Mouse (Mus musculus) left cerebral cortex, postnatal 14 days (tissue): ENCODE results near the gene Pced1b. TPM values are rescaled to one million over a fixed set of nuclear protein-coding genes. Genes with fewer than 3 reads are reported as not detected.
"Not testable (repeated sequence)": the region's sequence is repeated elsewhere in the genome, so short reads cannot be mapped to it uniquely, and the experiment has no call there.

ENCODE experiments used
- DNase-seq, 2 experiments: peaks; one replicate each; pipeline ENCODE4 v3.0.0; 2021 to 2022; ENCODE audit warnings: low spot score in 2 of 2, mixed read lengths in 1 of 2
- intact Hi-C: fragments of 180-260 bp; cut with DNase I; formaldehyde crosslinking; loops from one replicate; pipeline ENCODE4 v1.15.1; 2025
- long read RNA-seq, 2 experiments: library from polyadenylated mRNA; stranded (forward); transcript quantifications; one replicate each; pipeline ENCODE4 v2.0.0; 2021
- total RNA-seq, 2 experiments: library from RNA; stranded (reverse); gene quantifications; 2 replicates each; pipeline ENCODE4 v1.2.3; 2021

Pced1b gene
- 1 to 10 TPM; 5.9 to 6.1 TPM for total RNA-seq
- long read RNA-seq, experiment 1, partial matches to known transcripts = 0 of 2 reads
- long read RNA-seq, experiment 1, other reads (novel, unspliced or antisense) = 2 of 2 reads
- long read RNA-seq, experiment 2, partial matches to known transcripts = 0 of 2 reads
- long read RNA-seq, experiment 2, other reads (novel, unspliced or antisense) = 2 of 2 reads

DNA sequence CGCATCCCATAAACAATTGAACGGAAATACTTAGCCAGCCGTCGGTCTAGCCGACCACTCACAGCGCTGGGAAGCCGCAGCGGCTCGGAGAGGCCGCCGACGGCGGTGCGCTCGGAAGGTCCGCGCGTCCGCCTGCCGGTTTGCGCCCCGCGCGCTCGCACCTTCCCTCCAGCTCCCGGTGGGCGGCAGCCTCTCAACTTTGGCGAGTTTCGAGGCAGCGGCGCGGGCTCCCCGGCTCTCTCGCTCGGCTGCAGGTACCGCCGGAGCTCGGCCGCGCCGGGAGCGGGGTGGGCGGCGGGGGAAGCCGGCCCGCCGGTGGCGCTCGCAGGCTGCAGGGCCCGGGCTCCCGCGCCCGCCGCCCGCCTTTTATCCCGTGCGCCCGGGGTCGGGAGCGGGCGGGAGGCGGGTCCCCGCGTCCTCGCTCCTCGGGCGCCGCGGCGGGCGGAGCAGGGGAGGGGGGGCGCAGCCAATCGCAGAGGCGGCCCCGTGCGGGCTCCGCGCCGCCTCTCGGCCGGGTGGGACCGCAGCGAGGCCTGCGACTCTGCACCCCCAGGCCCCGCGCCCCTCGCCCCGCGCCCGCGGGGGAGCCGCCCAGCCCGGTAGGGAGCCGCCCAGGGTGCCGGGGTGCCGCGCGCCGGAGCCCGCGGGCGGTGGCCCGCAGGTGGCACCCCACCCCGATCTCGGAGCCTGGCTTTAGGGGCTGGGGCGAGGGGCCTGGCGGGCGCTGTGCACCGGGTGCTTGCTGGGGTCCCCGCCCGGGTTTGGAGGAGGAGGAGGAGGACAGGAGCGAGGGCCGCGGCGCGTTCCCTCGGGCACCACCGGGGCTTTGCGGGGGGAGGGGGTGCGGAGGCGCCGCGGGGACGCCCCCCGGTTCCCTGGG lies at the start of gene Pced1b, which contains the start of gene Amigo2:
Gene Pced1b, plus strand, starts transcription at position 197 of the 880 bp plus-strand sequence.
Gene Amigo2, minus strand, starts transcription at position 377 of the 880 bp plus-strand sequence.
- DNase-seq = peak; percentile 12 to 44
- intact Hi-C loops = loop anchor here (10.0 kb wide), 1 partner anchor 338 kb away; no protein-coding TSS in a partner anchor

DNA sequence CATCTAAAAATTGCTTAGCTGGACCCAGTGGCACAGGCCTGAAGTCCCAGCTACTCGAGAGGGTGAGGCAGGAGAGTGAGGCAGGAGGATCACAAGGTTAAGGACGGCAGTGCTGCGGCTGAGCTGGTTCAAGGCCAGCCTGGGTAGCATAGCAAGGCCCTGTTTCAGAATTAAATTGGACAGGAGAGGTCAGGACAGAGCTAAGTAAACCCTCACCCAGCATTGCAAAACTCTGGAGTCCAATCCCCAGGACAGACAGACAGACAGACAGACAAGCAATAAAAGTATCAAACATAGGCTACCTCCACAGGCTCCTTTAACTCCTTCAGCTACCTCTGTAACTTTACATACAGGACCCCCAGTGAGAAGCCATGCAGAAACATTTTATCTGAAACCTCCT lies 42.0 kb upstream of the Pced1b start:
- no peak for DNase-seq
- intact Hi-C loops = no loop called here

- DNase-seq = no peak
Observed at GRCm38 (mm10) chr15:97205776-97206175, 41.1 kb upstream of the Pced1b start.

GRCm38 (mm10) chr15:97206506-97206905 lies 40.4 kb upstream of the Pced1b start:
- intact Hi-C loops = no loop called here

More at GRCm38 (mm10) chr15:97205776-97206175, 41.1 kb upstream of the Pced1b start:
- intact Hi-C loops = no loop called here

GRCm38 (mm10) chr15:97209754-97210153 lies 37.2 kb upstream of the Pced1b start:
- DNase-seq, intact Hi-C loops: not testable (repeated sequence)

More at GRCm38 (mm10) chr15:97206506-97206905, 40.4 kb upstream of the Pced1b start:
- DNase-seq = no peak

DNA sequence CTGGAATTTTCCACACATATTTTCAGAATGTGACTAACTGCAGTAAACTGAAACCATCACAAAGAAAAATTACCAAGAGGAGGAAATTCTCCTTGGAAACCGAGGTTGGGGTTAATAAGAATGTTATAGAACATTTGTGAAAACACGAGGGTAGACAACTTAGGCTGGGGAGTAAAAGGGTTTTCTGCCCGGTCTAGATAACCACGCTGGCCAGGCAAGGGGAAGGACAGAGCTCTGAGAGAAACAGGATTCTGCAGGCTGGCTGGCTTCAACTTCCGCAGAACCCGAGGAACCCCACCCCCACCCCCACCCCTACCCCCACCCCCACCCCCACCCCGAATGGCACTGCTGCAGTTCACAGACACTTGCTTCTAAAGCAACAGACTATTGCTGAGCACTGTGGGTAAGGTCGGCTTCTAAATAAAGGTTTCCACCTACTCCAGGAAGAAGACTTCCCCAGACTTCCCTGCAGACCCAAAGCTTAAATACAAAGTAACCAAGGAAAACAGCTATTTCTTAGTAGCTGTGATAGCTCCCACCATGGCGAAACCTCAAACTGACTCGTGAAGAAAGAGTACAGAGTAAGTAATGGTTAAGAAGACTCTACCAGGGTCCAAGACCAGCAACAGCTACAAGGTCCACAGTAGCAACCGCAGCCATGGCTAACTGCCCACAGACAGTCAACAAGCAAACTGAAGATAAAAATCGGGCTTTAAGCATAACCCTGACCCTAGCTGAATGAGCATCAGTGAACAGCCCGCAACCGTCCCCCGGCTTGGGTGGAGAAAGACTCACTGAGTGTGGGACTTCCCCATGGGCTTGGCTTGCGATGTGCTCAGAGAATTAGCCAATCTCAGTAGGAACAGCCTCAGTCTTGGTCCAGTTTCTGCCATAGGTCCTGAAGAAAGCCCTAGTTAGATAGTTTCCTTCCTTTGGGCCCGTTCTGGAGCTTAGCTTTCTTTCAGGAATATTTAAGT lies 34.1 kb upstream of the Pced1b start:
- no peak for DNase-seq
- intact Hi-C loops = no loop called here

GRCm38 (mm10) chr15:97216843-97217242 lies 30.1 kb upstream of the Pced1b start:
- intact Hi-C loops = no loop called here
- no peak for DNase-seq

GRCm38 (mm10) chr15:97223431-97223830 lies 23.5 kb upstream of the Pced1b start:
- intact Hi-C loops = no loop called here
- no peak for DNase-seq

- DNase-seq = no peak
- intact Hi-C loops = no loop called here
Observed at GRCm38 (mm10) chr15:97224003-97224402, 22.9 kb upstream of the Pced1b start.

DNA sequence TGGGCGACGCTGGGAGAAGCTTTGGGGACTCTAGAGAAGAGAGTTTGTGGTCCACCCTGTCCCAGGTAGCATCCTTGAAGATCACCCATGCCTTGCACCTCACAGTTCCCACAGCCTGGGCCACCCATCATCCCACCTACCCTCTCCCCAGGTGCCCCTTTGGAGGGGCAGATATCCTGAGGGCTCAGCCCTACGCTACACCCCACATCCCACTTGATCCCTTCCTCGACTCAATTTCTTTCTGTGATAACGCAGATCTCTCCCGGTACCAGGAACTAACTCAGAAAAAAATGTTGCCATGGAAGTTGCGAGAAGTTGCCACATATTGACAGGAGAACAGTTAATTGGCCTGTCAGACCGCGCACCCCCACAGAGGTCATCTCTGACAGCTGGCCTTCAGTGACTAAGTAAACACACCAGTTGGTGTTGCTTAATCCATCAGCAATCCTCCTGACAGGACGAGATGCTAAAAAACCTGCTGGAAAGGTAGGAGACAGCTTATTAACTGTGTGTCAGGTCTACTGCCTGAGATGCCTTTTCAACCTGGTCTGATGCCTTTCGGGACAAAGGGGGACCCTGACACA lies 17.3 kb upstream of the Pced1b start:
- DNase-seq = no peak
- intact Hi-C loops = no loop called here

- intact Hi-C loops = no loop called here
- DNase-seq = no peak
Observed at GRCm38 (mm10) chr15:97234076-97234475, 12.8 kb upstream of the Pced1b start.

- peak; percentile 24 to 56 for DNase-seq
- intact Hi-C loops = loop anchor here (5.0 kb wide), 1 partner anchor 38 kb away; no protein-coding TSS in a partner anchor
Observed at GRCm38 (mm10) chr15:97235183-97235582, 11.7 kb upstream of the Pced1b start.

GRCm38 (mm10) chr15:97236943-97237342 lies 10.0 kb upstream of the Pced1b start:
- no peak for DNase-seq
- intact Hi-C loops = loop anchor here (5.0 kb wide), 1 partner anchor 40 kb away; no protein-coding TSS in a partner anchor

- no peak for DNase-seq
- intact Hi-C loops = loop anchor here (10.0 kb wide), 1 partner anchor 339 kb away; no protein-coding TSS in a partner anchor
Observed at GRCm38 (mm10) chr15:97245392-97245791, 1.5 kb upstream of the Pced1b start.

DNA sequence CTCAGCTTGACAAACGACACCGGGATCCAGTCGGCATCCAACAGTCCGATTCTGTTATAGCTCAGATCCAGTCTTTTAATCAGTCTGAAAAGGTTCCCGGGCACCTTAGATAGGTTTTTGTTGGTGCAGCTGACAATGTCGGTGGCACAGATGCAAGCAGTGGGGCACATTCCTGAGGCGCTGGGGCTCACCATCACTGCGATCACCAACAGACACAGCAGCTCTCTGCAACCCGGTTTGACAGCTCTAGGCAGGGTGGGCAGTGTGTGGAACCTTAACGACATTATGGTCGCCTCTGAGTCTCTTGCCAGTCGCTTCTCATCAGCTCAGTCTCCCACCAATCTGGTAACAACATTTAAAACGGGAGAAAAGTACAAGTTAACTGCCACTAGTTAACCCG lies 651 bp upstream of the Pced1b start:
- intact Hi-C loops = loop anchor here (10.0 kb wide), 1 partner anchor 339 kb away; no protein-coding TSS in a partner anchor

DNA sequence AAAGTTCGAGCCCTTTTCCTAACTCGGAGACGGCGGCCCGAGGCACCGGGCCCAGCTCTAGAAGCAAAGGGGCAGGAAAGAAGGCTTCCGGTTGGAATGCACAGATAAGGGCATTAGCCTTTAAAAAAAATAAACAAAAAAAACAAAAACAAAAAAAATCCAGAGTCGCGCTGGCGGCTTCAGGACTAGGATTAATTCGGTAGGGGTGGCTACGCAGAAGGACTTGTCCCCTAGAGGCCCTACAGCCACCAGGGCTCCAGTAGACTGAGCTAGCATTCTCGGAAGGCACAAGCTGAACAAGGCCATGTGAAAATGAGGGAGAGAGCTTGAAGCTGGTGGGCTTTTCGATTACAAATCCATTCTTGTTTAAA lies 869 bp downstream of the Pced1b start:
- intact Hi-C loops = loop anchor here (10.0 kb wide), 1 partner anchor 337 kb away; no protein-coding TSS in a partner anchor
- peak in 1 of 2 experiments; percentile 18 for DNase-seq

More for the DNA sequence above, 651 bp upstream of the Pced1b start:
- no peak for DNase-seq

DNA sequence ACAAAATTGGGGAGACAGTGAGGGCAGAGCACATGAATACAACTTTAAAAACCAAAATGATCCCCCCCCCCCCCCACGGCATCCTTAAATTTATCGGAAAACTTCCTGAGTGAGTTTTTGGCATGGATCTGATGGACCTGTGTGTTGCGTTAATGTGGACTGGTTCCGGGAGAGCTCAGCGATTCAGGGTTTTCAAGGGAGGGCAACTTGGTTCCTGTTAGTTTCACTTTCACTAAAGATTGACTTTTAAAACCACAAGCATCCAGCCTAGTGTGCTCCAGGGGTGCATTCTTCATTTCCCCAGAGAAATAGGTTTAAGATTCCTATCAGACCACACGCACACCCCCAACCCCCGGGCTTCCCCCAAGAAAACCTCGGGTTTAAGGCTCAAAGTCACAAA lies 1.4 kb downstream of the Pced1b start:
- intact Hi-C loops = loop anchor here (10.0 kb wide), 1 partner anchor 337 kb away; no protein-coding TSS in a partner anchor
- DNase-seq = no peak

- DNase-seq = no peak
- intact Hi-C loops = loop anchor here (10.0 kb wide), 1 partner anchor 335 kb away; no protein-coding TSS in a partner anchor
Observed at GRCm38 (mm10) chr15:97249322-97249721, 2.4 kb downstream of the Pced1b start.
